In genomic region chr19:10738038-10738437, GRCm38 (mm10) we compare ENCODE assay signal across 19 mouse cellular contexts. TPM values are rescaled to one million over a fixed set of nuclear protein-coding genes. Genes with fewer than 3 reads are reported as not detected.
"Had no signal": no experiment of that assay in that cellular context is flagged by ENCODE, and none has a peak within 500 bp of the region (broad histone marks: within the 10 kb centered on the region; RNA-seq: fewer than 3 reads in every experiment).

No protein-coding gene starts in this region.

- H3K4me3 ChIP-seq: limb, embryonic 10.5 days; limb, embryonic 13.5 days; liver, embryonic 12.5 days; liver, embryonic 15.5 days; lung, embryonic 15.5 days; megakaryocyte, embryonic 14.5 days; midbrain, embryonic 10.5 days; midbrain, embryonic 15.5 days; neural tube, embryonic 13.5 days; stomach, embryonic 15.5 days had no signal

- H3K36me3 ChIP-seq: limb, embryonic 10.5 days; limb, embryonic 13.5 days; liver, embryonic 12.5 days; liver, embryonic 15.5 days; lung, embryonic 15.5 days; midbrain, embryonic 10.5 days; midbrain, embryonic 15.5 days; neural tube, embryonic 13.5 days; stomach, embryonic 15.5 days had no signal

- H3K9ac ChIP-seq: limb, embryonic 13.5 days; liver, embryonic 12.5 days; liver, embryonic 15.5 days; lung, embryonic 15.5 days; midbrain, embryonic 15.5 days; neural tube, embryonic 13.5 days; stomach, embryonic 15.5 days had no signal

- H3K9me3 ChIP-seq: limb, embryonic 10.5 days; limb, embryonic 13.5 days; liver, embryonic 12.5 days; liver, embryonic 15.5 days; lung, embryonic 15.5 days; megakaryocyte, embryonic 14.5 days; midbrain, embryonic 10.5 days; midbrain, embryonic 15.5 days; neural tube, embryonic 13.5 days; stomach, embryonic 15.5 days had no signal

- H3K27me3 ChIP-seq: limb, embryonic 13.5 days; liver, embryonic 12.5 days; liver, embryonic 15.5 days; lung, embryonic 15.5 days; midbrain, embryonic 15.5 days; neural tube, embryonic 13.5 days; stomach, embryonic 15.5 days had no signal

- H3K4me2 ChIP-seq: limb, embryonic 13.5 days; liver, embryonic 12.5 days; liver, embryonic 15.5 days; lung, embryonic 15.5 days; midbrain, embryonic 15.5 days; neural tube, embryonic 13.5 days; stomach, embryonic 15.5 days had no signal

- ATAC-seq: midbrain, embryonic 15.5 days had no signal

- H3K27ac ChIP-seq: limb, embryonic 10.5 days; limb, embryonic 13.5 days; liver, embryonic 12.5 days; liver, embryonic 15.5 days; lung, embryonic 15.5 days; midbrain, embryonic 10.5 days; midbrain, embryonic 15.5 days; neural tube, embryonic 13.5 days; stomach, embryonic 15.5 days had no signal

- H3K4me1 ChIP-seq: liver, embryonic 15.5 days; midbrain, embryonic 10.5 days; midbrain, embryonic 15.5 days; neural tube, embryonic 13.5 days; stomach, embryonic 15.5 days had no signal

- DNase-seq: kidney, adult 18-20 months; kidney, adult 9 months; kidney, postnatal 14 days; kidney, postnatal 4 days; lung, postnatal 10 days; retina, postnatal 1 day; right cerebral cortex, postnatal 25 days had no signal

RNA-seq across cellular contexts. Expression of gene Cd5, which starts 0.8 kb away (rescaled TPM):
- total RNA-seq: layer of hippocampus, adult 18-20 months; left cerebral cortex, postnatal 25 days had no signal
- polyA plus RNA-seq: liver, embryonic 12.5 days; liver, embryonic 15.5 days; midbrain, embryonic 10.5 days had no signal
